Mouse (Mus musculus): ENCODE measurements at regions not wholly inside any gene's neighbourhood (a gene's known extent, or its start where the extent isn't known, plus 50 kb on each side); places are given as distances from the start of the nearest gene placed in this dataset.

- TF ChIP-seq POLR2A (IDR thresholded peaks at IDR 0.05; ENCODE audit: low read depth, low read length), result no peak
- TF ChIP-seq CTCF (IDR thresholded peaks at IDR 0.05; ENCODE audit: borderline replicate concordance, insufficient read depth, low read length), result no peak
These were observed 66.7 kb upstream of the Chmp2b start for GRCm38 (mm10) chr16:65629186-65629585.

Measured in embryonic fibroblast, embryonic 13.5 days (primary cell).